Mouse (Mus musculus) brain, embryonic 18.5 days (tissue): ENCODE measurements around the gene Sox5.

Experiments used
- DNase-seq: peaks from one replicate; pipeline ENCODE4 v3.0.0-alpha.2; 2012; ENCODE audit warnings: low read depth, low spot score

The Sox5 gene

GRCm38 (mm10) chr6:144781431-144782030, at the start of gene Sox5:
TSS of gene Sox5 (minus strand) at chr6:144781977.
- no peak for DNase-seq

- DNase-seq = no peak
Measured at GRCm38 (mm10) chr6:144825018-144825602, 43.3 kb upstream of the Sox5 start.

- no peak for DNase-seq
Measured at GRCm38 (mm10) chr6:144824153-144824552, 42.4 kb upstream of the Sox5 start.

GRCm38 (mm10) chr6:144822594-144822993, 40.8 kb upstream of the Sox5 start:
- no peak for DNase-seq

- no peak for DNase-seq
Measured at GRCm38 (mm10) chr6:144821019-144821418, 39.2 kb upstream of the Sox5 start.

GRCm38 (mm10) chr6:144818016-144818415, 36.2 kb upstream of the Sox5 start:
- DNase-seq = no peak

GRCm38 (mm10) chr6:144817329-144817932, 35.7 kb upstream of the Sox5 start:
- no peak for DNase-seq

GRCm38 (mm10) chr6:144815542-144815941, 33.8 kb upstream of the Sox5 start:
- no peak for DNase-seq

- DNase-seq = peak; percentile 64
Measured at GRCm38 (mm10) chr6:144814931-144815364, 33.2 kb upstream of the Sox5 start.

- DNase-seq = no peak
Measured at GRCm38 (mm10) chr6:144804321-144804720, 22.5 kb upstream of the Sox5 start.

- no peak for DNase-seq
Measured at GRCm38 (mm10) chr6:144803063-144803462, 21.3 kb upstream of the Sox5 start.

GRCm38 (mm10) chr6:144794356-144794755, 12.6 kb upstream of the Sox5 start:
- no peak for DNase-seq

GRCm38 (mm10) chr6:144792871-144793270, 11.1 kb upstream of the Sox5 start:
- no peak for DNase-seq

GRCm38 (mm10) chr6:144783295-144783694, 1.5 kb upstream of the Sox5 start:
- no peak for DNase-seq

GRCm38 (mm10) chr6:144782866-144783265, 1.1 kb upstream of the Sox5 start:
- DNase-seq = no peak

GRCm38 (mm10) chr6:144782031-144782857, 467 bp upstream of the Sox5 start:
- DNase-seq = no peak

- no peak for DNase-seq
Measured at GRCm38 (mm10) chr6:144780608-144781285, 1.0 kb downstream of the Sox5 start.

- no peak for DNase-seq
Measured at GRCm38 (mm10) chr6:144779945-144780607, 1.7 kb downstream of the Sox5 start.

GRCm38 (mm10) chr6:144777356-144778035, 4.3 kb downstream of the Sox5 start:
- DNase-seq = no peak

- DNase-seq = no peak
Measured at GRCm38 (mm10) chr6:144773736-144774135, 8.0 kb downstream of the Sox5 start.

GRCm38 (mm10) chr6:144772985-144773384, 8.8 kb downstream of the Sox5 start:
- no peak for DNase-seq
